Mouse (Mus musculus) MEL (cell line): ENCODE data around the gene Slc16a14. TPM values are rescaled to one million over a fixed set of nuclear protein-coding genes. Genes with fewer than 3 reads are reported as not detected.
A peak's percentile ranks its signal among the peaks of the same experiment; 100 is the strongest.
"Not testable (repeated sequence)": the region's sequence is repeated elsewhere in the genome, so short reads cannot be mapped to it uniquely, and the experiment has no call there.

Experiments used
- DNase-seq: peaks from one replicate; pipeline ENCODE4 v3.0.0; 2011; ENCODE audit warnings: low read depth, low spot score
- H3K27ac ChIP-seq: 2 replicates; pipeline ENCODE4 v1.5.1; 2012; ENCODE audit warnings: low read depth, mild to moderate bottlenecking, control low read depth, low read length, moderate library complexity; ENCODE audit not compliant: control insufficient read depth
- H3K27me3 ChIP-seq, 2 experiments: fragments of 150-350 bp in 1 of 2; sonication (generic) in 1 of 2; 2 replicates each; pipeline ENCODE4 v1.6.1; 2012; ENCODE audit warnings: low read length in 2 of 2, mild to moderate bottlenecking in 2 of 2, improper control_type of control experiment in 1 of 2, moderate library complexity in 1 of 2; ENCODE audit not compliant: insufficient read depth in 2 of 2, control insufficient read depth in 1 of 2
- H3K36me3 ChIP-seq, 2 experiments: 2 replicates each; pipeline ENCODE4 v1.6.1; 2012 to 2014; ENCODE audit warnings: low read length in 2 of 2, improper control_type of control experiment in 1 of 2, inconsistent platforms in 1 of 2, mild to moderate bottlenecking in 1 of 2; ENCODE audit not compliant: insufficient read depth in 2 of 2, control insufficient read depth in 1 of 2
- H3K4me1 ChIP-seq, 2 experiments: fragments of 150-350 bp in 1 of 2; sonication (generic) in 1 of 2; 2 replicates each; pipeline ENCODE4 v1.6.1; 2012; ENCODE audit warnings: low read length in 2 of 2, improper control_type of control experiment in 1 of 2, mild to moderate bottlenecking in 1 of 2; ENCODE audit not compliant: insufficient read depth in 2 of 2, control insufficient read depth in 1 of 2
- H3K4me3 ChIP-seq, 2 experiments: fragments of 150-350 bp in 1 of 2; sonication (generic) in 1 of 2; 2 replicates each; pipeline ENCODE4 v1.5.1; 2012; ENCODE audit warnings: low read depth in 2 of 2, low read length in 2 of 2, mild to moderate bottlenecking in 2 of 2, moderate library complexity in 2 of 2, control low read depth in 1 of 2, improper control_type of control experiment in 1 of 2; ENCODE audit not compliant: control insufficient read depth in 1 of 2, insufficient read depth in 1 of 2
- H3K79me2 ChIP-seq: 2 replicates; pipeline ENCODE4 v1.6.1; 2012; ENCODE audit warnings: mild to moderate bottlenecking, low read length, moderate library complexity; ENCODE audit not compliant: control insufficient read depth, poor library complexity, insufficient read depth
- H3K9ac ChIP-seq: 2 replicates; pipeline ENCODE4 v1.6.1; 2012; ENCODE audit warnings: low read depth, mild to moderate bottlenecking, control low read depth, low read length, moderate library complexity; ENCODE audit not compliant: control insufficient read depth, poor library complexity, severe bottlenecking
- H3K9me3 ChIP-seq: fragments of 150-350 bp; sonication (generic); replicated peaks from 2 replicates; pipeline ENCODE4 v1.6.1; 2012; ENCODE audit warnings: mild to moderate bottlenecking, low read length, improper control_type of control experiment, moderate library complexity; ENCODE audit not compliant: insufficient read depth
- E2F4 ChIP-seq: IDR thresholded peaks from 2 replicates; pipeline ENCODE4 v1.6.1; 2011; ENCODE audit warnings: low read depth, low read length, improper control_type of control experiment, borderline replicate concordance
- POLR2A ChIP-seq, 2 experiments: IDR thresholded peaks; 2 replicates each; pipeline ENCODE4 v1.6.1; 2011 to 2012; ENCODE audit warnings: low read length in 2 of 2, mild to moderate bottlenecking in 2 of 2, control low read depth in 1 of 2, improper control_type of control experiment in 1 of 2, low read depth in 1 of 2, moderate library complexity in 1 of 2; ENCODE audit not compliant: control insufficient read depth in 1 of 2, insufficient read depth in 1 of 2, poor library complexity in 1 of 2
- polyA plus RNA-seq, 2 experiments: library from polyadenylated mRNA; stranded (reverse) in 1 of 2; unstranded in 1 of 2; fragments of >175 nt in 1 of 2; fragments of >200 nt in 1 of 2; gene quantifications; 2 replicates each; pipeline versions ENCODE4 v1.2.1 to v1.2.4; 2012; ENCODE audit warnings: low replicate concordance in 2 of 2, low read depth in 1 of 2; ENCODE audit not compliant: insufficient read length in 2 of 2, insufficient read depth in 1 of 2, missing spikeins in 1 of 2
- total RNA-seq: library from RNA; depleted of rRNA; stranded (reverse); fragments of 300-350 nt; gene quantifications from 2 replicates; pipeline ENCODE4 v1.2.3, GENCODE M21; 2012; rRNA removed

Slc16a14 gene
- total RNA-seq (not detected in 2 replicates), polyA plus RNA-seq (not detected)

GRCm38 (mm10) chr1:84934503-84935333 lies at the start of gene Slc16a14:
Gene Slc16a14, minus strand, starts transcription at chr1:84935134.
- TF ChIP-seq E2F4 = no peak
- 0 out of 4 replicates have a peak, but pooled peaks of 1 of the 2 experiments have one; percentile 21 for TF ChIP-seq POLR2A (IDR thresholded peaks at IDR 0.05; ENCODE audit: control insufficient read depth in 1 of 2, insufficient read depth in 1 of 2, low read depth in 1 of 2, low read length in 2 of 2, poor library complexity in 1 of 2)
- Histone ChIP-seq H3K27me3 (no peaks in the 10 kb centered on the region), H3K4me3 (no peak within 1 kb of the TSS), H3K79me2 (no peaks in the 10 kb centered on the region), H3K36me3 (no peaks in the 10 kb centered on the region; a peak in 1 of 4 replicates), H3K9ac (peak within 1 kb of the TSS; percentile 28; the same call in 1 of the 2 replicates), H3K4me1 (no peaks in the 10 kb centered on the region), H3K27ac (no peak within 1 kb of the TSS), H3K9me3 (no peaks in the 10 kb centered on the region)
- no peak for DNase-seq

GRCm38 (mm10) chr1:84961779-84962178 lies 26.8 kb upstream of the Slc16a14 start:
- not testable (repeated sequence) for H3K9ac ChIP-seq, H3K27ac ChIP-seq, H3K9me3 ChIP-seq, H3K79me2 ChIP-seq, H3K4me3 ChIP-seq, DNase-seq, H3K4me1 ChIP-seq, H3K36me3 ChIP-seq, H3K27me3 ChIP-seq

- H3K27ac ChIP-seq, H3K9ac ChIP-seq, H3K9me3 ChIP-seq, H3K79me2 ChIP-seq, H3K4me1 ChIP-seq, H3K4me3 ChIP-seq, DNase-seq, H3K36me3 ChIP-seq, H3K27me3 ChIP-seq: not testable (repeated sequence)
Measured at GRCm38 (mm10) chr1:84957713-84958112, 22.8 kb upstream of the Slc16a14 start.

- not testable (repeated sequence) for DNase-seq
Measured at GRCm38 (mm10) chr1:84956771-84957170, 21.8 kb upstream of the Slc16a14 start.

More at GRCm38 (mm10) chr1:84956771-84957170, 21.8 kb upstream of the Slc16a14 start:
- not testable (repeated sequence) for H3K9ac ChIP-seq, H3K4me3 ChIP-seq, H3K9me3 ChIP-seq, H3K27me3 ChIP-seq, H3K36me3 ChIP-seq, H3K79me2 ChIP-seq, H3K27ac ChIP-seq, H3K4me1 ChIP-seq
